Mouse (Mus musculus) lung, embryonic 14.5 days (tissue): ENCODE measurements around the gene Tns1. TPM values are rescaled to one million over a fixed set of nuclear protein-coding genes. Genes with fewer than 3 reads are reported as not detected.
"Not testable (repeated sequence)": the region's sequence is repeated elsewhere in the genome, so short reads cannot be mapped to it uniquely, and the experiment has no call there.

Source experiments
- ATAC-seq: fragments of 200-750 bp; cut with Nextera tagmentation; 2 replicates; pipeline ENCODE4 v1.8.0; 2017; ENCODE audit warnings: mild to moderate bottlenecking, moderate TSS enrichment, moderate library complexity; ENCODE audit not compliant: insufficient read depth
- DNase-seq: peaks from one replicate; pipeline ENCODE4 v3.0.0-alpha.2; 2015
- H3K27ac ChIP-seq: fragments of 300-500 bp; sonication (generic); 2 replicates; pipeline ENCODE4 v1.5.1; 2014; ENCODE audit warnings: low read depth, mild to moderate bottlenecking, moderate library complexity
- H3K27me3 ChIP-seq: fragments of 300-500 bp; sonication (generic); 2 replicates; pipeline ENCODE4 v1.6.1; 2014; ENCODE audit warnings: low read length, control low read depth; ENCODE audit not compliant: insufficient read depth
- H3K36me3 ChIP-seq: fragments of 300-500 bp; sonication (generic); 2 replicates; pipeline ENCODE4 v1.6.1; 2014; ENCODE audit warnings: control low read depth; ENCODE audit not compliant: insufficient read depth
- H3K4me1 ChIP-seq: fragments of 300-500 bp; sonication (generic); 2 replicates; pipeline ENCODE4 v1.6.1; 2014; ENCODE audit warnings: antibody characterized with exemption, control low read depth; ENCODE audit not compliant: insufficient read depth
- H3K4me2 ChIP-seq: fragments of 300-500 bp; sonication (generic); 2 replicates; pipeline ENCODE4 v1.6.1; 2014; ENCODE audit warnings: mild to moderate bottlenecking
- H3K4me3 ChIP-seq: fragments of 300-500 bp; sonication (generic); 2 replicates; pipeline ENCODE4 v1.5.1; 2014; ENCODE audit warnings: low read depth, low read length
- H3K9ac ChIP-seq: fragments of 300-500 bp; sonication (generic); 2 replicates; pipeline ENCODE4 v1.6.1; 2014
- H3K9me3 ChIP-seq: fragments of 300-500 bp; sonication (generic); 2 replicates; pipeline ENCODE4 v1.6.1; 2016; ENCODE audit warnings: low read depth, low read length, control low read depth
- CTCF ChIP-seq: IDR thresholded peaks from 2 replicates; pipeline ENCODE4 v1.5.1; 2016; ENCODE audit warnings: antibody characterized with exemption, low read depth
- WGBS: fragments of 180-500 bp; shearing (Covaris S2); extraction: QIAGEN DNeasy Blood & Tissue Kit; methylation state at CpG from one replicate; pipeline ENCODE4 v1.1.7; 2014; 5-methylcytosine and 5-hydroxymethylcytosine counted together
- polyA plus RNA-seq: library from polyadenylated mRNA; unstranded; fragments of >200 nt; fragmentation: Nextera tagmentation; extraction: Ambion mirVana; gene quantifications from 2 replicates; pipeline ENCODE4 v1.2.1, GENCODE M21; 2014

The Tns1 gene
- polyA plus RNA-seq: 87.9 and 95.2 TPM in 2 replicates

DNA sequence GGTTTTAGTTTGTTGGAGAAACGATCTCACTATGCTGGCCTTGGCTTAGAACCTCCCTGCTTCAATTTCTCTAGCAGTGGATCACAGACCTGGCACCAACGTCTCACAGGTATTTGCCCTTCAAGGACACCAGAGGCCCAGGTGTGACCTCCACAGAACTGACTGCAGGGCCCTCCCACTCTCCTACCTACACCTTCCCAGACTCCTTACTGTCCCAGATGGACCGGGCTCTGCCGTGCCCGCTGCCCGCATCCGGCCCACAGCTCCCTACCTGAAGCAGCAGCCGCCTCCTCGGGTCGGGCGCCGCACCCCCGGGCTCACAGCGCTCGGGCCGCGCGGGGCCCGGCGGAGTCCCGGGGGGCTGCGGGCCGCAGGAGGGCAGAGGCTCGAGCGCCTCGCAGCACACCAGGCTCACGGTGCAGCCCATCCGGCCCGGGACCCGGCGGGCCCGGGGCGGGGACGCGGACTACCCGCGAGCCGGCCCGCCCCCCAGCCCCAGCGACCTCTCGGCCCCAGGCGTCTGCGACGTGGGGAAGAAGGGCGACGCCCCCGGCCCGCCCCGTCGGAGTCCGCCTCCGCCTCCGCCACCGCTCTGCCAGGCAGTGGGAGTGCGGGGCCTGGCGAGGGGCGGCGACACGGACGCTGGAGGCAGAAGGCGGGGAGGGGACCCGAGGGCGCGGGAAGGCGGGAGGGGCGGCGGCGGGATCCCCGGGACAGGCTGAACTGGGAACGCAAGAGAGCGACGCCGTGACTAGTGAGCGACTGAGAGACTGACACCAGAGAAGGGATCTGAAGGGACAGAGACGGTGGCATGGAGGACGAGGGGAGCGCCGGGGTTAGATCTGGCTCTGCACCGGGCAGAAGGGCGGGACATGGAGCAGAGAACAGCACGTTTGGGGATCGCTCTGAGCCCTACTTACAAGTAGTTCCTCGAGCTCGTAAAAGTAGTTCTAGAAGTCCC lies at the start of gene Tns1:
Gene Tns1 (minus strand): TSS at position 429 of the 961 bp plus-strand sequence.
- peak within 1 kb of the TSS; percentile 56 for H3K4me3 ChIP-seq
- ATAC-seq (peak; percentile 75), DNase-seq (peak; percentile 77)
- peaks cover 6% of the 10 kb centered on the region; the same call in 1 of the 2 replicates for H3K27me3 ChIP-seq
- H3K36me3 ChIP-seq: no peaks in the 10 kb centered on the region
- H3K9me3 ChIP-seq: no peaks in the 10 kb centered on the region
- WGBS: under 1% methylated on average over 80 of the region's 84 CpGs
- TF ChIP-seq CTCF: no peak
- peak within 1 kb of the TSS; percentile 57 for H3K9ac ChIP-seq
- peak within 1 kb of the TSS; percentile 94 for H3K4me2 ChIP-seq
- H3K27ac ChIP-seq: no peak within 1 kb of the TSS
- 0 out of 2 replicates have a peak, but pooled peaks cover 4% of the 10 kb centered on the region for H3K4me1 ChIP-seq

DNA sequence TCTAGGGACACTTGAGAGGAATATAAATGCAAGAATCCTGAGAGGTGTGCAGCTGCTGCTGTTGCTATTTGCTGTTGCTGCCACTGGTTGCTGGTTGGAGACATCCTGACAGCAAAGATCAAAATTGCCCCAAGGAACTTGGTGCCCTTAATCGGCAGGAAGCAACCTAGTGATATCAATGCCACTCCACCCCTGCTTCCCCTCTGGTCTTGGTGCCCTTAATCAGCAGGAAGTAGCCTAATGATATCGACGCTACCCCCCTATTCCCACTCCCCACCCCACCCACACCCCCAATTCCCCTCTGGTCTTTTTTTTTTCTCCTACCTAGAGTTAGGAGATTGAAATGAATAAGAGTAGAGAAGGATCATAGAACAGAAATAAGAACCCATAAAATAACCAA lies 48.5 kb upstream of the Tns1 start:
- no peak for TF ChIP-seq CTCF
- no peak overlapping the region for H3K4me3 ChIP-seq
- no peaks in the 10 kb centered on the region for H3K27me3 ChIP-seq
- H3K27ac ChIP-seq: no peak overlapping the region
- H3K36me3 ChIP-seq: no peaks in the 10 kb centered on the region
- no peaks in the 10 kb centered on the region for H3K9me3 ChIP-seq
- WGBS: 65% methylated on average over 3 of the region's 3 CpGs
- no peak overlapping the region for H3K9ac ChIP-seq
- ATAC-seq (no peak), DNase-seq (no peak)
- no peak overlapping the region for H3K4me2 ChIP-seq
- H3K4me1 ChIP-seq: peaks cover 4% of the 10 kb centered on the region; the same call in 1 of the 2 replicates

DNA sequence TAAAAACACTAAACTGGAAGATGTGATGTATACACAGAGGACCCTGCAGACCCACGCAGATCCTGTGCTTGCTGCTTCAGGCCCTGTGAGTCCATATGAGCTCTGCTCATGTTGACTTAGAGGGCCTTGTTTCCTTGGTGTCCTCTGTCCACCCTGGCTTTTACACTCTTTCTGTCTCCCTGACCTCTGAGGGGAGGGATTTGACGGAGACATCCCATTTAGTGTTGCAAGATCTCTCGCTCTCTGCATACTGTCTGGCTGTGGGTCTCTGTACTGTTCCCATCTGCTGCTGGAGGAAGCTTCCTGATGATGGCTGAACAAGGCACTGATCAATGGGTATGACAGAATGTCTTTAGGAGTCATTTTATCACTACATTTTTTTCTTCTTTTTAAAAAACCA lies 45.5 kb upstream of the Tns1 start:
- no peak for TF ChIP-seq CTCF
- Histone ChIP-seq H3K9ac (no peak overlapping the region), H3K9me3 (no peaks in the 10 kb centered on the region), H3K4me1 (no peaks in the 10 kb centered on the region), H3K4me3 (no peak overlapping the region), H3K27ac (no peak overlapping the region), H3K27me3 (no peaks in the 10 kb centered on the region), H3K4me2 (no peak overlapping the region), H3K36me3 (no peaks in the 10 kb centered on the region)
- DNase-seq (no peak), ATAC-seq (no peak)
- 79% methylated on average over 3 of the region's 3 CpGs for WGBS

DNA sequence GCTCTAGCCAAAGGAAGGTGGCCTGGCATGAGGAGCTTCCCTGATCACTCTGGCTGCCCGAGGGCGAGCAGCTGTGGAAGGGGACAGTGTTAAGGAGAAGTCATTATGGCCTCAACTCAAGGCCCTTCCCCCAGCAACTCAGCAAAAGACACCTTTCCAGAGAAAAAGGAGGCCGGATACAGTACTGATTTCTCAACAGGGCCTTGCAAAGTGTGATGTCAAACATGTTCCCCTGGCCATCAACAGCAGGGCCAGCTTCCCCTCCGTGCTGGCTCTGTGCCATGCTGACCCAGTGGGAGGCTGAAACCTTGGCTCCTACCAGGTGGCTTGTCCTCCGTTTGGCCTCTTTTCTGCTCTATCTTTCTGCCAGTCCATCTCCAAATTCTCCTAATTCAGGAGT lies 42.9 kb upstream of the Tns1 start:
- DNase-seq (no peak), ATAC-seq (no peak)
- Histone ChIP-seq H3K27ac (no peak overlapping the region), H3K9ac (no peak overlapping the region), H3K4me1 (no peaks in the 10 kb centered on the region), H3K4me3 (no peak overlapping the region), H3K27me3 (no peaks in the 10 kb centered on the region), H3K9me3 (no peaks in the 10 kb centered on the region), H3K4me2 (no peak overlapping the region), H3K36me3 (no peaks in the 10 kb centered on the region)
- no peak for TF ChIP-seq CTCF
- 75% methylated on average over 5 of the region's 5 CpGs for WGBS

DNA sequence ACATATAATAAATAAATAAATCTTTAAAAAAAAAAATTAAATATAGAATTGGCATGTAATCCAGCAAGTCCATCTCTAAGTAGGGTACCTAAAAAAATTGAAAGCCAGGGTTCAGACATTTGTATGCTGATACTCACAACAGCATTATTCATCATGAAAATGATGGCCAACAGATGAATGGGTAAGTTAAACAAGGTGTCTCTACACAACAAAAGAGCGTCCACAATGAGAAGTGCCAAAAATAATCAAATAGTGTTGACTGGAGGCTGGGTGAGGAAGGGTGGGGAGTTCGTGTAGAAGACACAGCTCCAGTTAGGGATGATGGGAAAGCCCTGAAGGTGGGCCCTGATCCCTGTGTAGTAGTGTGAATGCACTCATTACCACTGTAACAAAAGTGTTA lies 35.8 kb upstream of the Tns1 start:
- Histone ChIP-seq H3K27ac (no peak overlapping the region), H3K36me3 (no peaks in the 10 kb centered on the region), H3K4me2 (no peak overlapping the region), H3K9ac (no peak overlapping the region), H3K4me1 (no peaks in the 10 kb centered on the region), H3K27me3 (no peaks in the 10 kb centered on the region), H3K9me3 (no peaks in the 10 kb centered on the region), H3K4me3 (no peak overlapping the region)
- no peak for DNase-seq
- TF ChIP-seq CTCF: no peak
- ATAC-seq: no peak
- WGBS: 53% methylated on average over 2 of the region's 2 CpGs

DNA sequence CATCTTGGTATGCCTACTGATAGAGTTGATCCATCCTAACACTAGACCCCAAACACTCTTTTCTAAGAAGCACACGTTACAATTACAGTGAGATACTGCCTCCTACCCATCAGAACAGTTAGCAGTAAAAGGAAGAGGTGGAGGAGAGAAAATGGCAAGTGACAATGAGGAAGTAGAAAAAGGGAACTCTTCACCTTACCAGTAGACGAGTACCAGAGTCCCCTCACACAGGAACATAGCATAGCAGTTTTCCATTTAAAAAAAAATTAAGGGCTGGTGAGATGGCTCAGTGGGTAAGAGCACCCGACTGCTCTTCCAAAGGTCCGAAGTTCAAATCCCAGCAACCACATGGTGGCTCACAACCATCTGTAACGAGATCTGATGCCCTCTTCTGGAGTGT lies 35.4 kb upstream of the Tns1 start:
- 76% methylated on average over 4 of the region's 5 CpGs for WGBS
- not testable (repeated sequence) for H3K4me3 ChIP-seq, H3K4me1 ChIP-seq, ATAC-seq, DNase-seq, H3K4me2 ChIP-seq, H3K9me3 ChIP-seq, H3K9ac ChIP-seq, H3K36me3 ChIP-seq, H3K27me3 ChIP-seq, H3K27ac ChIP-seq

DNA sequence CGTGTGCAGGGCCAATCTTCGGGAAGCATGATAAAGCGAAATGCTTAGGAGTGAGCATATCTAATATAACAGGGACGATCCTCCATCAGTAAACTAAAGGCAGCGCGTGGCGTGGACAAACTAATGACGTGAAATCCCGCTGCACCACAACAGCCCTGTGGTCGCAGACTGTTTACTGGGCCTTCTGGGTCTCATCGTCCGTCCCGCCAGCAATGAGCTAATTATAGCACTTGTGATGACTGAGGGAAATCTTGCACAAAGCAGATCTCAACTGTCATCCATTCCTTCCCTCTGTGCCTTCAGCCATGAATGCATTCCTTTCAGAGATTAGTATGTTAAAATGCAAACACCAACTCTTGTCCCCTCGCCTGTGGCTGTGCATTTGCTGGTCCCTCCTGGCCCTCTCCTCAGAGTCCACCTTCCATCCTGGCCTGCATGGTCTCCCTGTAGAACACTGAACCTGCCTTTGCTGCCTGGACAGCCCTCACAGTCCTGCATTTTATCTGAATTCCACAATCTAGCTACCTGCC lies 32.2 kb upstream of the Tns1 start:
- Histone ChIP-seq H3K9me3 (no peaks in the 10 kb centered on the region), H3K36me3 (no peaks in the 10 kb centered on the region), H3K4me2 (no peak overlapping the region), H3K27ac (no peak overlapping the region), H3K4me1 (no peaks in the 10 kb centered on the region), H3K9ac (no peak overlapping the region), H3K4me3 (no peak overlapping the region), H3K27me3 (no peaks in the 10 kb centered on the region)
- WGBS: 61% methylated on average over 14 of the region's 14 CpGs
- no peak for ATAC-seq
- peak; percentile 43 for DNase-seq
- TF ChIP-seq CTCF: no peak
